Mouse (Mus musculus) left cerebral cortex, postnatal 25 days (tissue): ENCODE results near the gene Med26. TPM values are rescaled to one million over a fixed set of nuclear protein-coding genes. Genes with fewer than 3 reads are reported as not detected.

Experiments
- DNase-seq, 2 experiments: peaks; one replicate each; pipeline ENCODE4 v3.0.0; 2022; ENCODE audit warnings: low spot score in 2 of 2, mixed read lengths in 1 of 2
- intact Hi-C: fragments of 180-260 bp; cut with DNase I; formaldehyde crosslinking; loops from one replicate; pipeline ENCODE4 v1.15.1; 2025
- total RNA-seq, 2 experiments: library from RNA; stranded (reverse); gene quantifications; 2 replicates each; pipeline ENCODE4 v1.2.3; 2021

Med26 gene
- total RNA-seq, 2 experiments from 2014 or later = 9.5 to 10.4 TPM

GRCm38 (mm10) chr8:72495411-72496111 is 52.5 kb downstream of the Med26 start:
- no peak for DNase-seq
- intact Hi-C loops = loop anchor here (1.0 kb wide), 1 partner anchor 50 kb away; no protein-coding TSS in a partner anchor

GRCm38 (mm10) chr8:72493381-72493780 is 54.7 kb downstream of the Med26 start:
- intact Hi-C loops = no loop called here
- no peak for DNase-seq

- intact Hi-C loops = loop anchor here (1.0 kb wide), 1 partner anchor 56 kb away; the partner anchor contains the start of gene Med26
- DNase-seq = peak; percentile 99 to 100
These were observed 55.4 kb downstream of the Med26 start for GRCm38 (mm10) chr8:72492622-72493081.

- intact Hi-C loops = loop anchor here (1.0 kb wide), 1 partner anchor 56 kb away; the partner anchor contains the start of gene Med26
- DNase-seq = peak; percentile 52 to 54
These were observed 56.1 kb downstream of the Med26 start, which contains the start of gene Slc35e1 for GRCm38 (mm10) chr8:72491680-72492621. TSS of gene Slc35e1 (minus strand) at chr8:72492614.

GRCm38 (mm10) chr8:72491017-72491416 is 57.1 kb downstream of the Med26 start:
- intact Hi-C loops = no loop called here
- no peak for DNase-seq

GRCm38 (mm10) chr8:72487014-72487413 is 61.1 kb downstream of the Med26 start:
- intact Hi-C loops = no loop called here
- no peak for DNase-seq

GRCm38 (mm10) chr8:72485456-72486199 is 62.4 kb downstream of the Med26 start:
- peak in 1 of 2 experiments; percentile 39 for DNase-seq
- intact Hi-C loops = no loop called here

GRCm38 (mm10) chr8:72474826-72475546 is 73.1 kb downstream of the Med26 start, which contains the start of gene Cherp:
TSS of gene Cherp (minus strand) at chr8:72475226.
- intact Hi-C loops = loop anchor here (5.0 kb wide), 1 partner anchor 72 kb away; the partner anchor contains the start of gene Med26
- peak; percentile 98 to 99 for DNase-seq

GRCm38 (mm10) chr8:72470684-72471083 is 77.4 kb downstream of the Med26 start:
- intact Hi-C loops = no loop called here

GRCm38 (mm10) chr8:72469984-72470383 is 78.1 kb downstream of the Med26 start:
- intact Hi-C loops = no loop called here
- no peak for DNase-seq

More at GRCm38 (mm10) chr8:72470684-72471083, 77.4 kb downstream of the Med26 start:
- DNase-seq = no peak

GRCm38 (mm10) chr8:72469243-72469642 is 78.8 kb downstream of the Med26 start:
- intact Hi-C loops = no loop called here

GRCm38 (mm10) chr8:72464211-72464610 is 83.9 kb downstream of the Med26 start:
- no peak for DNase-seq
- intact Hi-C loops = no loop called here

More at GRCm38 (mm10) chr8:72469243-72469642, 78.8 kb downstream of the Med26 start:
- DNase-seq = no peak

- intact Hi-C loops = no loop called here
- no peak for DNase-seq
These were observed 88.1 kb downstream of the Med26 start for GRCm38 (mm10) chr8:72459881-72460533.

- intact Hi-C loops = no loop called here
These were observed 89.6 kb downstream of the Med26 start for GRCm38 (mm10) chr8:72458457-72458856.

GRCm38 (mm10) chr8:72457806-72458205 is 90.3 kb downstream of the Med26 start:
- intact Hi-C loops = no loop called here

More at GRCm38 (mm10) chr8:72458457-72458856, 89.6 kb downstream of the Med26 start:
- DNase-seq = no peak

GRCm38 (mm10) chr8:72455317-72455716 is 92.8 kb downstream of the Med26 start:
- no peak for DNase-seq
- intact Hi-C loops = no loop called here

More at GRCm38 (mm10) chr8:72457806-72458205, 90.3 kb downstream of the Med26 start:
- no peak for DNase-seq

- no peak for DNase-seq
- intact Hi-C loops = no loop called here
These were observed 94.2 kb downstream of the Med26 start for GRCm38 (mm10) chr8:72453904-72454303.

GRCm38 (mm10) chr8:72451516-72451915 is 96.6 kb downstream of the Med26 start:
- intact Hi-C loops = no loop called here
- no peak for DNase-seq
